Mouse (Mus musculus): Measurements from ENCODE around the gene Ddx42.

Ddx42 gene

DNA sequence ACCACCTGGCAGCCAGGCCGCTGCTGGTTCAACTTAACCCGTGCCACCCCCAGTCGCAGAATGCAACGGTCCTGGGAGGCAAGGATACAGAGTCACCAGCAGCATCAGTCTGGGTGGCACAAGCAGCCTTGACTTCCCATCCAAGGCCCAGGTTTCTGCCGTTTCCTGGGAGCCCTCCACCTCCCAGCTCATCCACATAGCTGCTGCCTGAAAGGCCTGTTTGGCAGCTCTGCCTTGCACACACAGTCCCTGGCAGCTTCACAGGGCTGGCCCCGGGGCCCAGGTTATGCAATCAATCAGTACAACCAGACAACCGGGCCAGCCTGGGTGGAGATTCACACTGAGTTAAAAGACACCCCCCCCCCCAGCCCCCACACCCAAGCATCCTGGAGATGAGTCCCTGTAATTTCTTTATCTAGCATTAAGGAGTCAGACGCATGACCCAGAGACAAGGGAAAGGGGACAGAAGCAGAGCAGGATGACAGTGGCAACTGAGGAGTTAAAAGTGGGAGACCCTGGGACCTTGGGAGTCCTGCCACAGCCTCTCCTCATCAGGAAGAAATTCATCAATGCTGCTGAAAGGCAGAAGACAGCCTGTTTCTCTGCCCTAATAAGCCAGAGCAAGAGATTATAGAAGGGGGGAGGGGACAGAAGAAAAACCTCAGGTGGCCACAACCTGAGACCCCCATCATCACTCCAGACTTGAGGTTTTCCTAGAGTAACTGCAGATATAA lies 51.8 kb downstream of the Ddx42 start:
- DNase-seq (ENCODE audit: low read depth, low spot score): no peak

GRCm38 (mm10) chr11:106269060-106269431 lies 52.3 kb downstream of the Ddx42 start:
- DNase-seq (ENCODE audit: low read depth, low spot score): peak; percentile 48

- DNase-seq (ENCODE audit: low read depth, low spot score): no peak
These were observed 54.5 kb downstream of the Ddx42 start for GRCm38 (mm10) chr11:106271131-106271793.

GRCm38 (mm10) chr11:106271794-106272643 lies 55.3 kb downstream of the Ddx42 start:
- DNase-seq (ENCODE audit: low read depth, low spot score): no peak

- DNase-seq (ENCODE audit: low read depth, low spot score): peak; percentile 99
These were observed 56.1 kb downstream of the Ddx42 start, which contains the start of gene Smarcd2 for GRCm38 (mm10) chr11:106272644-106273310. Smarcd2 (minus strand) TSS chr11:106272972.

DNA sequence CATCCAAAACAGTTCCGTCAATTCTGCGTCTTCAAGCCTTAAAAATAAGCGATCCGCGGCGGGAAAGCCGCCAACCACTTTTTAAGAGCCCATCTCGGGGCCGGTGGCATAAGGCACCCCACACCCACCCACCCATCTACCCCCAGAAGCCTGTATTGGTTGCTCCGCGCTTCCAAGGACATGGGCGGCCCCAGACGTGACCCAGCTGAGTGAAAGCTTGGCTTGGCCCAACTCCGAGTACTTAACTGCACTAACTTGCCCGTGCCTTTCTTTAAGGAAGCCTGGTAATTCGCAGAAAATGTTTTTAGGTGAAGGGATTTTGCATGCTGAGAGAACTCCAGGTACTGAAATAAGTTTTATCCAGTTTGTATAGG lies 56.6 kb downstream of the Ddx42 start:
- no peak for DNase-seq (ENCODE audit: low read depth, low spot score)

DNA sequence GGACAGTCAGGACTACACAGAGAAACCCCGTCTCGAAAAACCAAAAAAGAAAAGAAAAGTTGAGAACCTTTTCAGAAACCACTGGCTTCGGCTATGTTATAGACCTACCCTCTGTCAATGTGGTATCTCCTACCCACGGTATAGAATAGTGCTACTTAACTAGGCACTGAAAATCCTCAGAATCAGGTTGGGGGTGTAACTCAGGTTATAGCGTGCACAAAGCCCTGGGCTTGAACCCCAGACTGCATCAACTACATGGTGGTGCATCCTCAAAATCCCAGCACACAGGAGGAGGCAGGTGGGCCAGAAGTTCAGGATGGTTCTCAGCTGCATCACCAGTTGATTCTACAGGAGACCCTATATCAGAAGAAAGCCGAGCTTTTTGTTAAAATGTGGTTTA lies 57.1 kb downstream of the Ddx42 start:
- DNase-seq (ENCODE audit: low read depth, low spot score): no peak

- DNase-seq (ENCODE audit: low read depth, low spot score): no peak
These were observed 57.6 kb downstream of the Ddx42 start for GRCm38 (mm10) chr11:106274374-106274773.

DNA sequence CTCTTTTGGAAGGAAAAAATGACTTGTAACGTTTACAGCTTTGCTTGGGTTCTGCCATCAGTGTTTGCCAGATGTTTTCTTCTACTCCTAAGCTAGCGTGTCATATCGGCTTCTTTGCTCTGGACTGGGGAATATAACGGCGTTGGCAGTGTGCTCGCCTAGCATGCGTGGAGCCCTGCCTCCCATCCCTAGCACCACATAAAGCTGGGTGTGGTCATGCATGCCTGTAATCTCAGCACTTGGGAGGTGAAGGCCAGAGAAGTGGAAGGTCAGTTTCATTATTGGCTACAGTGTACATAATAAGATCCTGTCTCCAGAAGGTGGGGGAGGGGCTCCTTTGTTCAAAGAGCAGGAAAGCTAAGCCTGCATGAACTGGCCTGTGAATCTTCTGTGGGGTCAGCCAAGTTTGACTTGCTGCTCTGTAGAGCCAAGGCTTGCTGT lies 58.3 kb downstream of the Ddx42 start:
- no peak for DNase-seq (ENCODE audit: low read depth, low spot score)

DNA sequence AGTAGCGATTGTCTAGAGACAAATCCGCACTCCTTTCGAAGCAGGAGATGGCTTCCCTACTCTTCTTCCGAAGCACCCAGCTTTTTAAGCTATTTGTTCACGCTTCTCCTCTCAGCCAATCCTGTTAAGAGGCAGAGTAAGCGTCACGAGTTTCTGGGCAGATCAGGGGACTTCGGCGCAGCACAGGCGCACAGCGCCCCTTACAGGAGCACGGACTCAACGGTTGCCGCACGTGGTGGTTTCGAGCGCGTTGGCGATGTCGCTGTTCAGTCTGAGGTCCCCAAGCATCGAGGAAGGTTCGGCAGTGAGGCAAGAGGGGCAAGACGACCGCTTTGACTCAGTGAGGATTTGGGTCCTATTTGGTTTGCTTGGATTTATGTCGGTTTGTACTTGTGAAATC lies 59.7 kb downstream of the Ddx42 start, which contains the start of gene Tcam1:
Gene Tcam1 (plus strand): TSS at position 219 of the 400 bp plus-strand sequence.
- DNase-seq (ENCODE audit: low read depth, low spot score): peak; percentile 98

GRCm38 (mm10) chr11:106282452-106282851 lies 65.7 kb downstream of the Ddx42 start:
- no peak for DNase-seq (ENCODE audit: low read depth, low spot score)

DNA sequence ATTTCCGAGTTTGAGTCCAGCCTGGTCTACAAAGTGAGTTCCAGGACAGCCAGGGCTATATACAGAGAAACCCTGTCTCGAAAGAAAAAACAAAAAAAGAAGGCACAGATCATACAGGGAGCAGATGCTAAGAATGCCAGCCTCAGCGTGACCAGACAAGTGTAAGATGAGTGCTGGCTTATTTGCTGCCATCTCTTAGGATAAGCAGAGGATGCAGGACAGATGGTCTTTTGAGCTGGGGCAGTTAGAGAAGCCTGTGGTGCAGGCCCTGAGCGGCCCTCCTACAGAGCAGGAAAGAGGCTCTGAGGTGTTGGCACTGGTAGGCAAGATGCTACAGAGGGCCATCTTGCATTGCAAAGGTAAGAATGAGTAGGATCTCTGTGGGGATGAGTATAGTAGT lies 66.6 kb downstream of the Ddx42 start:
- no peak for DNase-seq (ENCODE audit: low read depth, low spot score)

- no peak for DNase-seq (ENCODE audit: low read depth, low spot score)
These were observed 67.4 kb downstream of the Ddx42 start for GRCm38 (mm10) chr11:106284126-106284525.

- no peak for DNase-seq (ENCODE audit: low read depth, low spot score)
These were observed 69.5 kb downstream of the Ddx42 start for GRCm38 (mm10) chr11:106286206-106286605.

- no peak for DNase-seq (ENCODE audit: low read depth, low spot score)
These were observed 70.3 kb downstream of the Ddx42 start for GRCm38 (mm10) chr11:106286987-106287386.

DNA sequence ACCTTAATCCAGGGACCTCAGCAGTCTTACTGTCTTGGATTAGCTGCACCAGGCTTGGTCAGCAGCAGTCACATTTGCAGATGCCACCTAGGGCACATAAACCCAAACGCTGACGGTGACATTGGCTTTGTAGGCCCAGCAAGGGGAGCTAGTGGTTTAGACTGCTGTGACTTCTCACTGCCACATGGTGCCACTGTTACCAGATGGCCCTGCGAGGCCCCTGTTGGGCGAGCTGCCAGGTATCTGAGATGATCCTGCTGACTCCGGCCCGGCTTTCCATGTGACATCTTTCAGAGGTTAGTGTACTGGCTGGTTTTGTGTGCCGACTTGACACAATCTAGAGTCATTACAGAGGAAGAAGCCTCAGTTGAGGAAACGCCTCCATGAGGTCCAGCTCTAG lies 72.6 kb downstream of the Ddx42 start:
- peak; percentile 38 for DNase-seq (ENCODE audit: low read depth, low spot score)

- DNase-seq (ENCODE audit: low read depth, low spot score): no peak
These were observed 73.7 kb downstream of the Ddx42 start for GRCm38 (mm10) chr11:106290376-106290775.

GRCm38 (mm10) chr11:106291861-106292260 lies 75.1 kb downstream of the Ddx42 start:
- no peak for DNase-seq (ENCODE audit: low read depth, low spot score)
